Mouse (Mus musculus): ENCODE measurements at regions not wholly inside any gene's neighbourhood (a gene's known extent, or its start where the extent isn't known, plus 50 kb on each side); places are given as distances from the start of the nearest gene placed in this dataset.

GRCm38 (mm10) chr15:36427334-36427733 lies 580.2 kb downstream of the Zfp706 start:
- intact Hi-C loops (cut with DNase I; ENCODE audit: low total_unique reads), result no loop called here
- DNase-seq, result no peak

- DNase-seq, result no peak
- intact Hi-C loops (cut with DNase I; ENCODE audit: low total_unique reads), result no loop called here
Observed at GRCm38 (mm10) chr15:36425902-36426301, 581.7 kb downstream of the Zfp706 start.

GRCm38 (mm10) chr15:36424047-36424446 lies 583.5 kb downstream of the Zfp706 start:
- intact Hi-C loops (cut with DNase I; ENCODE audit: low total_unique reads), result no loop called here
- no peak for DNase-seq

DNA sequence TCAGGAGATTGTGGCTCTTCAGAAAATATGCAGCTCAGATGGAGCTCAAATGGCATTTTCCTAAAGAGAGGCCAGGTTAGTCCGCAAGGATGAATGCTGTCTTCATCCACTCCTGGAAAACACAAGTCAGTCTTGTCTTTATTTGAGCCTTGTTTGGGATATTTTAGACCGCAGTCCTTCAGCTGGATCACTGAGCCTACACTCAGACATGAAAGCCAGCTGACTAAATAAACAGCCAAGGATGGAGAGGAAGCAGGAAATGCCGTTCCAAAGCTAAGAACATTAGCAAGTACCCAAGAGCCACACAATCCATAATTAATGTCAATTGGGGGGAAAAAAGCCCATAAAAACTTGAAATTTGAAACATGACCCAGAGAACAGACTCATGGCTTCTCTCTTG lies 584.8 kb downstream of the Zfp706 start:
- intact Hi-C loops (cut with DNase I; ENCODE audit: low total_unique reads), result loop anchor here (2.0 kb wide), 1 partner anchor 66 kb away; no protein-coding TSS in a partner anchor
- no peak for DNase-seq

GRCm38 (mm10) chr15:36419943-36420480 lies 587.6 kb downstream of the Zfp706 start:
- intact Hi-C loops (cut with DNase I; ENCODE audit: low total_unique reads), result loop anchor here (10.0 kb wide), 1 partner anchor 205 kb away; no protein-coding TSS in a partner anchor
- no peak for DNase-seq

DNA sequence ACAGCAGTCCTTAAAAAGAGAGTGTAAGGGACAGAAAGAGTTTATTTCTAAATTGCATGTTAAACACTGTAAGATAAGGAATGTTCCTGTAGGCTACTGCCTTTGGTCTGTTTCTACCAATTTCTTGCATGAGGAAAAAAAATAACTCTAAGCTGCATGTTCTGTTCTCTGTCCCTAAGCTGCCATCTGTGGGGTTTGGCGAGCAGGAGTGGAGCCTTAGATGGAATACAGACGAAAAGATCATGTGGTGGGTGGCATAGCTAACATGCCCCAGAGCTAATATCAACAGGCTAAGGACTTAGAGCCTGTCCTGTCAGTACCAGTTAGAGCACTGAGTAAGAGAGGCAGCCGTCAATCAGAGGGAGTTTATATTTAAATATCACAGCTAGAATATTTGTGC lies 590.1 kb downstream of the Zfp706 start:
- intact Hi-C loops (cut with DNase I; ENCODE audit: low total_unique reads), result loop anchor here (10.0 kb wide), 1 partner anchor 203 kb away; no protein-coding TSS in a partner anchor
- DNase-seq, result no peak

DNA sequence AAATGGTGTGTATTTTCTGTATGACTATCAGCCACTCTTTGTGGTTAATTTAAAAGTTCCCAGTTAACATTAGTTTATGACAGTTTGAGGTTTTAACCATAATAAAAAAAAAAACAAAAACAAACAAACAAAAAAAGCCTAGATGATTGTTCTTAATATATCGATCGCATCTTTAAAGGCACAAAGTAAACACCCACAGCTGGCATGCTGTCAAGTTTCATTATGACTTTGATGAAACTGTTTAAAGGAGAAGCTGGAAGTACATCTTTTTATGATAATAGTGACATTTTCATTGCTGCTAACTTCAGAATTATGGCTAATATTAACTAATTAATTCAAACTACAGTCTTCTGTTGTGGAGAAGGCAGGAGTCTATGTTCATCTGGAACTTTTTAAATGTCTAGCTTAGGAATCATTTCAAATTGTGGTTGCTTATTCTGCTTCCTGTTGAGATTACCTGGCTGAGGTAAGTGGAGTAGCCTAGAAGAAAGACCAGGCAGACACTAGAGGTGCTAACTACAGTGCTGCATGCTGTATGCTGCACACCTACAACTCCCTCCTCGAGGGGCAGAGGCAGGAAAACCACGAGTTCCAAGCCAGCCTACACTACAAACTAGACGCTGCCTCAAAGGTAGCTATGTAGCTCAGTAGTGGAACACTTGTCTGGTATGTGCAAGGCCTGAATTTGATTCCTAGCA lies 591.9 kb downstream of the Zfp706 start:
- intact Hi-C loops (cut with DNase I; ENCODE audit: low total_unique reads), result loop anchor here (10.0 kb wide), 1 partner anchor 201 kb away; no protein-coding TSS in a partner anchor
- no peak for DNase-seq

DNA sequence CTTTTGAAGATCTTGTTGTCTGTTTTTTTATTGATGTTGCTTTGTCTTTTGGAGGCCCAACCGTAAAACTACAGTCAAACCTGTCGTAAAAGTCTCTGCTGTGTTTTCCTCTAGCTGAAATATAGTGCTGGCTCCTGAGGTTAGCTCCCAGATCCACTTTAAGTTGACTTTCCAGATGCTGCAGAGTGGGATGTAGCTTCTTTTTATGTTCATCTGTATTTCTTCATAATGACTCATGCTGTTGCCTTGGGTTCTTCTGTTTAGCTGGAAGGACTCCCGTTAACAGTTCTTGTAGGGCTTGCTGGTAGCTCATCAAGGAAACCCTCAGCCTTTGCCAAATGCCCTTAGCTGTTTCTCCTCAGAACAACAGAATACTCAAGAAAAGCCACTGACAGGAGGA lies 595.6 kb downstream of the Zfp706 start:
- DNase-seq, result no peak
- intact Hi-C loops (cut with DNase I; ENCODE audit: low total_unique reads), result loop anchor here (10.0 kb wide), 1 partner anchor 197 kb away; no protein-coding TSS in a partner anchor

- intact Hi-C loops (cut with DNase I; ENCODE audit: low total_unique reads), result no loop called here
- DNase-seq, result no peak
Observed at GRCm38 (mm10) chr15:36405446-36405845, 602.1 kb downstream of the Zfp706 start.

GRCm38 (mm10) chr15:36403336-36404119 lies 604.0 kb downstream of the Zfp706 start:
- intact Hi-C loops (cut with DNase I; ENCODE audit: low total_unique reads), result no loop called here

DNA sequence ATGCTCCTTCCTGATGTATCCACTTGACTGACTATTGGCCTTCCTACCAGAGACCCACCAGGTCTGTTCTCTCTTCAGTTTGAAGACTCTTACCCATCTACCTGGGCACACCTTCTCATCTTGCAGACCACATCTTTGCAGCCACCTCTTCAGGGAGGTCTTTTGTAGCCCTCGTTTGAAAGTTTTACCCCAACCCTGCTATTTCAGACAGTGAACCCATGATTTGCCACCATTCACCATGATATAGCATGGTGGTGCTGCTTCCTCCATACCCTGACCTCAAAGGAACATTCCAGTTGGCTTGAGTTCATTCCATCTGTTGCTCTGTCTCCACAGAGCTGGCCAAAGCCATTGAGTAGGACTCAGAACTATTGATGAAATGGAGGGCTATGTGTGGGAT lies 605.5 kb downstream of the Zfp706 start:
- intact Hi-C loops (cut with DNase I; ENCODE audit: low total_unique reads), result no loop called here
- DNase-seq, result no peak

More at GRCm38 (mm10) chr15:36403336-36404119, 604.0 kb downstream of the Zfp706 start:
- no peak for DNase-seq

DNA sequence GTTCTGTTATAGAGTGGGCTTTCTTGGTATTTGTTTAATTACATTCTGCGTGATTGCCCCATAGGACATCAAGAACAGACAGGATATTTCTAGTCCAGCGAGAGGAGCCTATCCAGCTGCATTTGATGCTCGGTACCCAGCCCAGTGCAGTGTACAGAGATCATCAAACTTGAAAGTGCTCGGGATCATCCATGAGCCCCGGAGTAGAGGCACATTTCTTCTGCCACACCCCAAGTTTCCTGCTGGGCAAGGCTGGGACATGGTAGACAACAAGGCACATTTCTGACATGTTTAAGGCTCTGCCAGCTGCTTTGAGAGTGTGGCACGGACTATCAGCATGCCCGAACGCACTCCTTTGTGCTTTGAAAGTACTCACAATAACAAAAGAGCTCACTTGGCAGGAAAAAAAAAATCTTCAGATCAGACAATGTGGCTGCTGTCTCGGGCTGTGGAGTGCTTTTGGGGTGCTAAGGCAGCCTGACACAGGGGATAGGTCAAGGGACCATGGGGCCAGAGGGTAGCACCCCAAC lies 607.2 kb downstream of the Zfp706 start:
- intact Hi-C loops (cut with DNase I; ENCODE audit: low total_unique reads), result no loop called here
- DNase-seq, result no peak

DNA sequence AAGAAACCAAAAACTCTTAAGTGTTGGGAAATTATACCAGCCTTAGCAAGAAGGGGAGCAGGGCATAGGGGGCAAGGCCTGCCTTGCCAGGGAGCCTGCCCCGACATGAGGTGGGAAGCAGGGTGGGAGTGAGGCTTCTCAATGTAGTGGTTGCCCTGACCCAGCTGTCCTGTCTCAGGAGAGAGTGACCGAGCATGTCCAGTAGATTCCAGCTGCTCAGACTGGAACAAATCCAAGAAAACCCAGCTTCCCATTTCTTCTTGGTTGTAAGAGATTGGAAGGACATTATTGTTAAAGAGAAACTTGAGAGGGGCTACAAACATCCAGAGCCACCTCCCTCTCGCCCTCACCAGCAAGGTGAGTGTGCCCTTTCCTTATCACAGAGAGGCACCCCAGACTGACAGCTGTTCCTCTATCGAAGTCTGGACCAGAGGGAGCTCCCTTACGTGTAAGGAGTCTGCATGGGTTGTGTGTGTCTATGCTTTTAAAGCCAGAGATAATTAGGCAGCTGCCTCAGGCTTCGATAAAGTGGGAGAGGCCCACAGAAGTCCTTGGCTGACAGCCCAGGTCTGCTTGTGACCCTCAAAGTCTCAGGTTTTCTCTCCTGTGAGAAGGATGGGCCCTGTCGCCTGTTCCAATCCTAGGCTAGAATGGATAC lies 608.1 kb downstream of the Zfp706 start:
- peak; percentile 14 for DNase-seq
- intact Hi-C loops (cut with DNase I; ENCODE audit: low total_unique reads), result no loop called here

GRCm38 (mm10) chr15:36398099-36398982 lies 609.2 kb downstream of the Zfp706 start:
- intact Hi-C loops (cut with DNase I; ENCODE audit: low total_unique reads), result no loop called here
- DNase-seq, result no peak

DNA sequence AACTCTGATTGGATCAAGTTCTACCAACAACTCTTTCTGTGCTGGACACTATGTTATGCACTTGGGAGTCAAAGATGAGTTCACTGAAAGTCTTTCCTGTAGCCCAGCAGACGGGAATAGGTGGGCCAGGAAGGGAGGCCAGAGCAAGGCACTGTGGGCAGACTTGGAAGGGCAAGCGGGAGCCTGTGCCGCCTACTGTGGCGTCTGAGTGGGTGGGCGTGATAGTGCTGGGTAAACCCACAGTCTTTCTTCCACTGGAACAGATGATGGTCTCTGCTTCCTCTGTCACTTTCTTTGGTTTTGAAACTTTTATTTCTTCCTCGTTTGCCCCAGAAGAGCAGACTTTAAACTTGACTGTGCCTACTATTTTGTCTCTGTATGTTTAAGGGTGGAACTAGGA lies 610.8 kb downstream of the Zfp706 start:
- DNase-seq, result no peak
- intact Hi-C loops (cut with DNase I; ENCODE audit: low total_unique reads), result no loop called here

DNA sequence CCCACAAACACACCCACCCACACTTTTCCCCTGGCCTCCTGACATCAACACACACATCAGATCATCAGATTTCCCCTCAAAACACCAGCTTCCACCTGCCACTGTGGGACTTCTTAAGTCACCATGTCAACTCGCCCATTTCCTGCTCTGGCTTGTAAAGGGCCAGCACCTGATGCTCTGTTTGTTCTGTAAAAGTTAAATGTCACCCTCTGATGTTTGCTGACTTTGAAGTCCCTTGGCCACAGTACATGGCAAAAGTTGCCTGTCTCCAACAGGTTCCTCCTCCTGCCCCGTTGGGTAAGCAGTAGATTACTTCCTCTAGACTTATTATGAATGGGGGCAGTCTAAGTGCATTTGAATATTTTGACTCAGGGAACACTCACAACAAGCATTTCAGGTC lies 611.3 kb downstream of the Zfp706 start:
- intact Hi-C loops (cut with DNase I; ENCODE audit: low total_unique reads), result no loop called here

DNA sequence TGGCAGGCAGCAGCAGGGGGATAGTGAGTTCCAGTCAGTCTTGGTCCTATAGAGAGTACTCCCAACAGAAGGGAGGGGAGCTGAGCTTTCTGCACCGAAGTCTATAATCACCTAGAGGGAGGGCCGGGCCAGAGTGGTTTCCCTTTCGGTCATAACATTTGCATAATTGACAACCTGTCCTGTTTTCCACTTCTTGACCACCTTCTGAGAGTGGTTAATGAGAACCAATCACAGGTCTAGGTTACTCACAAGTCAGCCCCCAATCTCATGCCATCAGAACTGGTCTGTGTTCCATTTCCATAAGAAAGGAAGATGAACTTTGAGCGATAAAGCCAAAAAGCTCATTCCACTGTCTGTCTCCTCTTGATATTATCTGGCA lies 611.9 kb downstream of the Zfp706 start:
- intact Hi-C loops (cut with DNase I; ENCODE audit: low total_unique reads), result no loop called here
- DNase-seq, result no peak

More for the DNA sequence above, 611.3 kb downstream of the Zfp706 start:
- DNase-seq, result no peak

- no peak for DNase-seq
- intact Hi-C loops (cut with DNase I; ENCODE audit: low total_unique reads), result no loop called here
Observed at GRCm38 (mm10) chr15:36394914-36395671, 612.5 kb downstream of the Zfp706 start.

Data from gastrocnemius, postnatal 14 days (tissue).